Mouse (Mus musculus): ENCODE data around the gene Padi6.

GRCm38 (mm10) chr4:140680731-140681397 lies 61.6 kb downstream of the Padi6 start:
- TF ChIP-seq GATA1 (IDR thresholded peaks at IDR 0.05; ENCODE audit: low read length) (no peak), TAL1 (IDR thresholded peaks at IDR 0.05; ENCODE audit: low read length) (no peak)

All from erythroblast, embryonic 14.5 days (primary cell).